Mouse (Mus musculus) C2C12 (cell line): Measurements from ENCODE around the gene Zfyve28. TPM values are rescaled to one million over a fixed set of nuclear protein-coding genes. Genes with fewer than 3 reads are reported as not detected.

Source experiments
- H3K27me3 ChIP-seq: one replicate; pipeline ENCODE4 v1.6.1; 2011; ENCODE audit not compliant: control insufficient read depth, insufficient read depth, insufficient read length
- H3K36me3 ChIP-seq: one replicate; pipeline ENCODE4 v1.6.1; 2011; ENCODE audit not compliant: control insufficient read depth, insufficient read depth
- H3K4me3 ChIP-seq: one replicate; pipeline ENCODE4 v1.5.1; 2011; ENCODE audit warnings: mild to moderate bottlenecking, control low read depth; ENCODE audit not compliant: poor library complexity, insufficient read depth, severe bottlenecking
- H3K79me2 ChIP-seq: one replicate; pipeline ENCODE4 v1.6.1; 2011; ENCODE audit not compliant: control insufficient read depth, insufficient read depth
- H3K79me3 ChIP-seq: one replicate; pipeline ENCODE4 v1.6.1; 2011; ENCODE audit warnings: low read depth, control low read depth
- H3ac ChIP-seq: one replicate; pipeline ENCODE3; 2011; ENCODE audit warnings: low read depth; ENCODE audit not compliant: control insufficient read depth, insufficient read length
- CEBPB ChIP-seq: IDR thresholded peaks from one replicate; pipeline ENCODE4 v1.6.1; 2011; ENCODE audit warnings: low read depth, mild to moderate bottlenecking, control low read depth, moderate library complexity
- CTCF ChIP-seq: IDR thresholded peaks from one replicate; pipeline ENCODE4 v1.5.1; 2011; ENCODE audit not compliant: control insufficient read depth, insufficient read depth, insufficient read length
- FOSL1 ChIP-seq: IDR thresholded peaks from one replicate; pipeline ENCODE4 v1.8.0; 2011; ENCODE audit warnings: mild to moderate bottlenecking, low read length; ENCODE audit not compliant: poor library complexity, insufficient read depth, severe bottlenecking
- MAX ChIP-seq: IDR thresholded peaks from one replicate; pipeline ENCODE4 v1.6.1; 2011; ENCODE audit warnings: mild to moderate bottlenecking, control low read depth
- MYOD1 ChIP-seq: IDR thresholded peaks from one replicate; pipeline ENCODE4 v1.6.1; 2011; ENCODE audit warnings: low read depth; ENCODE audit not compliant: control insufficient read depth, insufficient read length
- MYOG ChIP-seq: IDR thresholded peaks from one replicate; pipeline ENCODE4 v1.6.1; 2011; ENCODE audit not compliant: control insufficient read depth, insufficient read length; ENCODE audit errors: extremely low read depth
- USF1 ChIP-seq: IDR thresholded peaks from one replicate; pipeline ENCODE4 v1.6.1; 2011; ENCODE audit warnings: low read depth, mild to moderate bottlenecking, control low read depth, moderate library complexity
- polyA plus RNA-seq: library from polyadenylated mRNA; unstranded; fragments of >200 nt; fragmentation: generic; extraction: Trizol; gene quantifications from one replicate; pipeline ENCODE4 v1.2.1, GENCODE M21; 2012; ENCODE audit warnings: missing spikeins

The Zfyve28 gene
- polyA plus RNA-seq, 1 experiment: 0.09 TPM

DNA sequence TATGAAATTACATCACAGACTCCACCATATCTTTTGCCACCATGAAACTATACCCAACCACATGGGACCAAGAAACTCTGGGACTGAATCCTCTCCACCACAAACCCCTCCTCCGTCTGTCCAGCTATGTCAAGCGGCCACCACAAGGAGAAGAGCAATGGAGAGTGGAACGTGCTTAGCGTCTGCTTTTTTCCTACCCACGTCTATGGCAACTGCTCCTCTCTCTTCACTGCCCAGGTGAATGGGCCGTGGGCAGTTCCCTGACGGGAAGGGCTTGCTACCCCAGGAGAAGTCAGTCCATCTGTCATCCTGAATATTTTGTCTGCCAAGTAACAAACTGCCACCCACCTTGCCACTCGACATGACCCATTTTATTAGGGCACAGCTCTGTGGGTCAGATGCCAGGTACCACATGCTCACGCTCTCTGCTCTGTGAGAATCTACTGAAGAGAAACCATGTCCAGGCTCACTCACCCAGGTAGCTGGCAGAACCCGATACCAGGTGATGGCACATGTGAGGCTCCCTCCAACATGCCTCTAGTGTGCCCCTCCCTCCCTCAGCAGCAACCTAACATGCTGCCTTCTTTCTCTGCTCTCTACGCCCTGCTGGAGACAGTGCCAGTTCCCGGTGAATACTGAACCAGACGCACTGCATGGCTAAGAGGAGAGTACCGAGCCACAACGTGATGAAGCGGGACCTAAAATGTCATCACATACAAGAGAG lies 18.9 kb downstream of the Zfyve28 start:
- no peak for TF ChIP-seq FOSL1
- no peak for TF ChIP-seq MYOD1
- no peak for TF ChIP-seq MAX
- TF ChIP-seq USF1: no peak
- no peak for TF ChIP-seq MYOG
- TF ChIP-seq CEBPB: no peak
- no peak for TF ChIP-seq CTCF
- no peaks in the 10 kb centered on the region for H3K79me2 ChIP-seq
- no peaks in the 10 kb centered on the region for H3K79me3 ChIP-seq
- H3ac ChIP-seq: no peak overlapping the region
- peaks cover 26% of the 10 kb centered on the region for H3K27me3 ChIP-seq
- H3K4me3 ChIP-seq: no peak overlapping the region
- no peaks in the 10 kb centered on the region for H3K36me3 ChIP-seq

DNA sequence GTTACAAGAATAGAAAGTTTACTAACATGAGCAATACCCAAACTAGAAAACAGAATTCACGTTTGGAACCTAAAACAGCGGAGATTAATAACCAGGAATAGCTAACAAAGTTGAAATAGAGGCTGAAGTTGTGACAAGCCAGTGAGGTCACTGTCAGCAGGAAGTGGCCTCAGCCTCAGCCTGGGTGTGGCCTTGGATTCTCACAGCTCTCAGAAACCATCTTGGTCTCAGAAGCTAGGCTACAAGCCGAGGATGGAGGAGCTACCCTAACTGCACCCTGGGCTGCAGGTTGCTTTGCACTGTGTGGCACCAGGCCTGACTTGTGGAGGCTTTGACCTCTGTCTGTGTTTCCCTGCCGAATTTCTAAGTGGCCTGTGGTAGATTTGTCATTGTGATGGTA lies 22.2 kb downstream of the Zfyve28 start:
- peaks cover 14% of the 10 kb centered on the region for H3K27me3 ChIP-seq
- no peak for TF ChIP-seq FOSL1
- no peak for TF ChIP-seq MYOG
- TF ChIP-seq CTCF: no peak
- no peak for TF ChIP-seq USF1
- TF ChIP-seq CEBPB: no peak
- TF ChIP-seq MAX: no peak
- TF ChIP-seq MYOD1: no peak
- H3K79me2 ChIP-seq: no peaks in the 10 kb centered on the region
- H3K36me3 ChIP-seq: no peaks in the 10 kb centered on the region
- no peak overlapping the region for H3ac ChIP-seq
- H3K4me3 ChIP-seq: no peak overlapping the region
- no peaks in the 10 kb centered on the region for H3K79me3 ChIP-seq

DNA sequence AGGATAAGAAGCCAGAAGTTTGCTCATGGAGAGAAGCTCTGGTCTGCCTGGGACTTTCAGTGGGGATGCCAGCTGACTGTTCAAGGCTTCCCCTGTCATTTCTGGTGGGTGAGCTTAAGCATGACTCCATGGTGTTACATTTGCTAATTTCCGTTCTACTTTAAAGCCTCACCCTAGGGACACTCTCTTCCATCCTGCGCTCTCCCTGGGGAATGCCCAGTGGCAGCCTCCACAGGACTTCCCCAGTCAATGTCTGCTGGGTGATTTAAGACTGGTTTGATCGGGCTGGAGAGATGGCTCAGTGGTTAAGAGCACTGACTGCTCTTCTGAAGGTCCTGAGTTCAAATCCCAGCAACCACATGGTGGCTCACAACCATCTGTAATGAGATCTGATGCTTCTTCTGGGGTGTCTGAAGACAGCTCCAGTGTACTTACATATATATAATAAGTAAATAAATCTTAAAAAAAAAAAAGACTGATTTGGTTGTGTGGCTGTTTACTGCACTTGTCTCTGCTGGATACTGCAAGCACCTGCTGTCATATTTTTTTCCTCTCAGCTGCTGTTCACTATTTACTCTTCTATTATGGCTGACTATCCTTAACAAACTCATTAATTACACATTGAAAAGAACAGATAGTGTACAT lies 29.0 kb downstream of the Zfyve28 start:
- TF ChIP-seq CEBPB: no peak
- TF ChIP-seq USF1: no peak
- no peak for TF ChIP-seq MYOG
- no peak for TF ChIP-seq CTCF
- no peak for TF ChIP-seq FOSL1
- no peak for TF ChIP-seq MAX
- TF ChIP-seq MYOD1: no peak

DNA sequence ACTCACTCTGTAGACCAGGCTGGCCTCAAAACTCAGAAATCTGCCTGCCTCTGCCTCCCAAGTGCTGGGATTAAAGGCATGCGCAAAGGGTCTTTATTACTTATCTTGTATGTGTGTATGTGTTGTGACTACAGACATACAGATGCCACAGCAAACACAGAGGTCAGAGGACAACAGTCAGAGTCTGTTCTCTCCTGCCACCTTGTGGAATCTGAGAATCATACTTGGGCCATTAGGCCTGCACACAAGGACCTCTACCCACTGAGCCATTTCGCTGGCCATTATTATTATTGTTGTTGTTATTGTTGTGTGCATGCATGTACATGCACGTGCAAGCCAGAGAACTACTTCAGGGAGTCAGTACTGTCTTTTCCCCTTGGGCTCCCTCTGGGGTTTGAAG lies 33.1 kb downstream of the Zfyve28 start:
- H3K4me3 ChIP-seq: no peak overlapping the region
- H3K36me3 ChIP-seq: no peaks in the 10 kb centered on the region
- peaks cover 11% of the 10 kb centered on the region for H3K27me3 ChIP-seq

More for the DNA sequence above, 29.0 kb downstream of the Zfyve28 start:
- Histone ChIP-seq H3K4me3 (no peak overlapping the region), H3K79me3 (no peaks in the 10 kb centered on the region), H3K27me3 (peaks cover 11% of the 10 kb centered on the region), H3K36me3 (no peaks in the 10 kb centered on the region), H3K79me2 (no peaks in the 10 kb centered on the region), H3ac (no peak overlapping the region)

DNA sequence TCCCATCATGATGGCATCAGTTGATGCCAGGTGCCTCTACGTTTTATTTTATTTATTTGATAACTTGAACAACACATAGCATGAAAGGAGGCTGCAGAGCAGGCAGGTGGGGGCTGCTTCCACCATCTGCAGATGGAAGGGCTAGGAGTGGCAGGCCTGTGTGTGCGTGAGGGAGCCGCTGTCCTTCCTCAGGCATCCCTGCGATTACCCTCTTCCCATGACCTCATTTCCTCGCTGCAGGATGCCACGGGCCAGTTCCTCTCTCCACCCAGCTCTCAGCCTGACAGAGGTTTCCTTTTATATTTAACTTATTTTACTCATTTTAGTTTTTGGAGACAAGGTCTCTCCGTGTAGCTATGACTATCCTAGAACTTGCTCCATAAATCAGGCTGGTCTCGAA lies 33.9 kb downstream of the Zfyve28 start:
- Histone ChIP-seq H3K27me3 (peaks cover 11% of the 10 kb centered on the region), H3K79me2 (no peaks in the 10 kb centered on the region), H3K79me3 (no peaks in the 10 kb centered on the region), H3K4me3 (no peak overlapping the region), H3K36me3 (no peaks in the 10 kb centered on the region), H3ac (no peak overlapping the region)
- TF ChIP-seq CEBPB (no peak), CTCF (no peak), MYOG (no peak), FOSL1 (no peak), USF1 (no peak), MAX (no peak), MYOD1 (no peak)

More for the DNA sequence above, 33.1 kb downstream of the Zfyve28 start:
- TF ChIP-seq MYOG (no peak), FOSL1 (no peak), MAX (no peak), CTCF (peak; percentile 27)
- Histone ChIP-seq H3K79me2 (no peaks in the 10 kb centered on the region), H3ac (no peak overlapping the region), H3K79me3 (no peaks in the 10 kb centered on the region)
